Mouse (Mus musculus) heart, adult 2 months (tissue): Measurements from ENCODE around the gene Btbd1.

ENCODE experiments used
- CTCF ChIP-seq: fragments of 200-600 bp; IDR thresholded peaks from 2 replicates; pipeline ENCODE4 v1.8.1; 2022; ENCODE audit warnings: antibody characterized with exemption, mild to moderate bottlenecking, moderate library complexity
- POLR2A ChIP-seq: fragments of 200-500 bp; IDR thresholded peaks from 2 replicates; pipeline ENCODE4 v1.6.1; 2011; ENCODE audit warnings: mild to moderate bottlenecking, low read depth, low read length, control low read depth; ENCODE audit not compliant: insufficient read depth

DNA sequence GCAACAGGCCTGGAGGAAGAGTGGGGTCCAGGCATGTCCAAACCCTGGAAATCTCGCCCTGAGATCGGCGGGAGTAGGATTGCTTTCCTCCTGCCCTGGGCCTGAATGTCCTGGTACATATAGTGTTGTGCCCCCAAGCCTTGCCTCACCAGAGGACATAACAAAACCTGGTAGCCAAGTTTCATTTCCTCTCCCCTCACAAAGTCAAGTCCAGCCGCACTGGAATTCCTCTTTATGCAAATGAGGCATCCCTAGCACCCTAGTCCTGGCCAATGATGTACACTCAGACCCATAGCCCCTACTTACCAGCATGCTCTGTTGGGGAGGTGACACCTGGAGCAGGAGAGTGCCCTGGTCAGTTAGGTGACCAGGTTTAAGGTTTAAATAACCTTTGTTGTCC lies 27.0 kb upstream of the Btbd1 start:
- TF ChIP-seq POLR2A (no peak), CTCF (no peak)
